Mouse (Mus musculus): ENCODE measurements around the gene Znrf2. TPM values are rescaled to one million over a fixed set of nuclear protein-coding genes. Genes with fewer than 3 reads are reported as not detected.
A peak's percentile ranks its signal among the peaks of the same experiment; 100 is the strongest.
"Not testable (repeated sequence)": the region's sequence is repeated elsewhere in the genome, so short reads cannot be mapped to it uniquely, and the experiment has no call there.

The Znrf2 gene
- total RNA-seq, 2 experiments from 2014 or later = 14.3 to 15.9 TPM

- no peak for DNase-seq (ENCODE audit: low spot score in 2 of 2)
- intact Hi-C loops (cut with DNase I) = no loop called here
Observed at GRCm38 (mm10) chr6:54804066-54804864, 12.5 kb upstream of the Znrf2 start.

GRCm38 (mm10) chr6:54805779-54806178 lies 10.9 kb upstream of the Znrf2 start:
- intact Hi-C loops (cut with DNase I) = no loop called here
- no peak for DNase-seq (ENCODE audit: low spot score in 2 of 2)

GRCm38 (mm10) chr6:54809531-54810313 lies 7.0 kb upstream of the Znrf2 start:
- DNase-seq (ENCODE audit: low spot score in 2 of 2) = peak; percentile 25 to 29
- intact Hi-C loops (cut with DNase I) = loop anchor here (5.0 kb wide), 1 partner anchor 212 kb away; the partner anchor contains the start of genes Fkbp14 and Plekha8

- no peak for DNase-seq (ENCODE audit: low spot score in 2 of 2)
- intact Hi-C loops (cut with DNase I) = loop anchor here (5.0 kb wide), 1 partner anchor 213 kb away; the partner anchor contains the start of genes Fkbp14 and Plekha8
Observed at GRCm38 (mm10) chr6:54810314-54810646, 6.4 kb upstream of the Znrf2 start.

GRCm38 (mm10) chr6:54811546-54812250 lies 5.0 kb upstream of the Znrf2 start:
- peak; percentile 68 to 69 for DNase-seq (ENCODE audit: low spot score in 2 of 2)
- intact Hi-C loops (cut with DNase I) = loop anchor here (5.0 kb wide), 1 partner anchor 214 kb away; the partner anchor contains the start of genes Fkbp14 and Plekha8

- intact Hi-C loops (cut with DNase I) = loop anchor here (5.0 kb wide), 1 partner anchor 215 kb away; the partner anchor contains the start of genes Fkbp14 and Plekha8
- DNase-seq (ENCODE audit: low spot score in 2 of 2) = no peak
Observed at GRCm38 (mm10) chr6:54812276-54812675, 4.4 kb upstream of the Znrf2 start.

- intact Hi-C loops (cut with DNase I) = loop anchor here (5.0 kb wide), 3 partner anchors 118 to 177 kb away; partner anchors contain the start of genes Ggct and Nod1
- DNase-seq (ENCODE audit: low spot score in 2 of 2) = no peak
Observed at GRCm38 (mm10) chr6:54815428-54816130, 1.1 kb upstream of the Znrf2 start.

- intact Hi-C loops (cut with DNase I) = loop anchor here (5.0 kb wide), 3 partner anchors 120 to 175 kb away; partner anchors contain the start of genes Ggct and Nod1
- peak; percentile 50 to 53 for DNase-seq (ENCODE audit: low spot score in 2 of 2)
Observed at GRCm38 (mm10) chr6:54817266-54817767, 601 bp downstream of the Znrf2 start.

GRCm38 (mm10) chr6:54818389-54818788 lies 1.7 kb downstream of the Znrf2 start:
- intact Hi-C loops (cut with DNase I) = loop anchor here (5.0 kb wide), 3 partner anchors 121 to 174 kb away; partner anchors contain the start of genes Ggct and Nod1
- no peak for DNase-seq (ENCODE audit: low spot score in 2 of 2)

GRCm38 (mm10) chr6:54819272-54819671 lies 2.6 kb downstream of the Znrf2 start:
- intact Hi-C loops (cut with DNase I) = loop anchor here (5.0 kb wide), 3 partner anchors 122 to 173 kb away; partner anchors contain the start of genes Ggct and Nod1
- DNase-seq (ENCODE audit: low spot score in 2 of 2) = no peak

GRCm38 (mm10) chr6:54819746-54820145 lies 3.0 kb downstream of the Znrf2 start:
- no peak for DNase-seq (ENCODE audit: low spot score in 2 of 2)
- intact Hi-C loops (cut with DNase I) = loop anchor here (5.0 kb wide), 3 partner anchors 122 to 173 kb away; partner anchors contain the start of genes Ggct and Nod1

- intact Hi-C loops (cut with DNase I) = no loop called here
- no peak for DNase-seq (ENCODE audit: low spot score in 2 of 2)
Observed at GRCm38 (mm10) chr6:54822348-54822747, 5.6 kb downstream of the Znrf2 start.

GRCm38 (mm10) chr6:54824561-54824960 lies 7.8 kb downstream of the Znrf2 start:
- intact Hi-C loops (cut with DNase I); DNase-seq (ENCODE audit: low spot score in 2 of 2): not testable (repeated sequence)

GRCm38 (mm10) chr6:54827481-54827880 lies 10.8 kb downstream of the Znrf2 start:
- DNase-seq (ENCODE audit: low spot score in 2 of 2) = no peak
- intact Hi-C loops (cut with DNase I) = no loop called here

- no peak for DNase-seq (ENCODE audit: low spot score in 2 of 2)
- intact Hi-C loops (cut with DNase I) = no loop called here
Observed at GRCm38 (mm10) chr6:54828274-54828673, 11.6 kb downstream of the Znrf2 start.

GRCm38 (mm10) chr6:54830048-54830772 lies 13.5 kb downstream of the Znrf2 start:
- intact Hi-C loops (cut with DNase I) = no loop called here

GRCm38 (mm10) chr6:54831069-54831720 lies 14.5 kb downstream of the Znrf2 start:
- intact Hi-C loops (cut with DNase I) = no loop called here

More at GRCm38 (mm10) chr6:54830048-54830772, 13.5 kb downstream of the Znrf2 start:
- DNase-seq (ENCODE audit: low spot score in 2 of 2) = no peak

More at GRCm38 (mm10) chr6:54831069-54831720, 14.5 kb downstream of the Znrf2 start:
- DNase-seq (ENCODE audit: low spot score in 2 of 2) = no peak
